Mouse (Mus musculus) MEL (cell line): ENCODE results near the gene Dse. TPM values are rescaled to one million over a fixed set of nuclear protein-coding genes. Genes with fewer than 3 reads are reported as not detected.

Experiments used
- DNase-seq: peaks from one replicate; pipeline ENCODE4 v3.0.0; 2011; ENCODE audit warnings: low read depth, low spot score
- H3K27ac ChIP-seq: 2 replicates; pipeline ENCODE4 v1.5.1; 2012; ENCODE audit warnings: low read depth, mild to moderate bottlenecking, control low read depth, low read length, moderate library complexity; ENCODE audit not compliant: control insufficient read depth
- H3K27me3 ChIP-seq, 2 experiments: fragments of 150-350 bp in 1 of 2; sonication (generic) in 1 of 2; 2 replicates each; pipeline ENCODE4 v1.6.1; 2012; ENCODE audit warnings: low read length in 2 of 2, mild to moderate bottlenecking in 2 of 2, improper control_type of control experiment in 1 of 2, moderate library complexity in 1 of 2; ENCODE audit not compliant: insufficient read depth in 2 of 2, control insufficient read depth in 1 of 2
- H3K36me3 ChIP-seq, 2 experiments: 2 replicates each; pipeline ENCODE4 v1.6.1; 2012 to 2014; ENCODE audit warnings: low read length in 2 of 2, improper control_type of control experiment in 1 of 2, inconsistent platforms in 1 of 2, mild to moderate bottlenecking in 1 of 2; ENCODE audit not compliant: insufficient read depth in 2 of 2, control insufficient read depth in 1 of 2
- H3K4me1 ChIP-seq, 2 experiments: fragments of 150-350 bp in 1 of 2; sonication (generic) in 1 of 2; 2 replicates each; pipeline ENCODE4 v1.6.1; 2012; ENCODE audit warnings: low read length in 2 of 2, improper control_type of control experiment in 1 of 2, mild to moderate bottlenecking in 1 of 2; ENCODE audit not compliant: insufficient read depth in 2 of 2, control insufficient read depth in 1 of 2
- H3K4me3 ChIP-seq, 2 experiments: fragments of 150-350 bp in 1 of 2; sonication (generic) in 1 of 2; 2 replicates each; pipeline ENCODE4 v1.5.1; 2012; ENCODE audit warnings: low read depth in 2 of 2, low read length in 2 of 2, mild to moderate bottlenecking in 2 of 2, moderate library complexity in 2 of 2, control low read depth in 1 of 2, improper control_type of control experiment in 1 of 2; ENCODE audit not compliant: control insufficient read depth in 1 of 2, insufficient read depth in 1 of 2
- H3K79me2 ChIP-seq: 2 replicates; pipeline ENCODE4 v1.6.1; 2012; ENCODE audit warnings: mild to moderate bottlenecking, low read length, moderate library complexity; ENCODE audit not compliant: control insufficient read depth, poor library complexity, insufficient read depth
- H3K9ac ChIP-seq: 2 replicates; pipeline ENCODE4 v1.6.1; 2012; ENCODE audit warnings: low read depth, mild to moderate bottlenecking, control low read depth, low read length, moderate library complexity; ENCODE audit not compliant: control insufficient read depth, poor library complexity, severe bottlenecking
- H3K9me3 ChIP-seq: fragments of 150-350 bp; sonication (generic); replicated peaks from 2 replicates; pipeline ENCODE4 v1.6.1; 2012; ENCODE audit warnings: mild to moderate bottlenecking, low read length, improper control_type of control experiment, moderate library complexity; ENCODE audit not compliant: insufficient read depth
- BHLHE40 ChIP-seq: IDR thresholded peaks from 2 replicates; pipeline ENCODE4 v1.6.1; 2012; ENCODE audit warnings: low read depth, mild to moderate bottlenecking, inconsistent platforms, low read length, improper control_type of control experiment, borderline replicate concordance
- CHD2 ChIP-seq: IDR thresholded peaks from 2 replicates; pipeline ENCODE4 v1.6.1; 2011; ENCODE audit warnings: low read length, improper control_type of control experiment
- E2F4 ChIP-seq: IDR thresholded peaks from 2 replicates; pipeline ENCODE4 v1.6.1; 2011; ENCODE audit warnings: low read depth, low read length, improper control_type of control experiment, borderline replicate concordance
- ELF1 ChIP-seq: IDR thresholded peaks from 2 replicates; pipeline ENCODE4 v1.6.1; 2014; ENCODE audit warnings: low read depth, mild to moderate bottlenecking, inconsistent platforms, low read length, improper control_type of control experiment, moderate library complexity
- ETS1 ChIP-seq: IDR thresholded peaks from 2 replicates; pipeline ENCODE4 v1.6.1; 2012; ENCODE audit warnings: low read depth, mild to moderate bottlenecking, inconsistent platforms, low read length, improper control_type of control experiment, moderate library complexity
- GABPA ChIP-seq: IDR thresholded peaks from 2 replicates; pipeline ENCODE4 v1.6.1; 2012; ENCODE audit warnings: low read depth, mild to moderate bottlenecking, inconsistent platforms, low read length, improper control_type of control experiment, moderate library complexity
- GATA1 ChIP-seq: IDR thresholded peaks from 2 replicates; pipeline ENCODE4 v1.6.1; 2011; ENCODE audit warnings: low read depth, low read length, improper control_type of control experiment
- HCFC1 ChIP-seq: IDR thresholded peaks from 2 replicates; pipeline ENCODE4 v1.6.1; 2012; ENCODE audit warnings: low read depth, mild to moderate bottlenecking, inconsistent platforms, low read length, improper control_type of control experiment, moderate library complexity
- KAT2A ChIP-seq: conservative IDR thresholded peaks from 2 replicates; pipeline ENCODE4 v1.6.1; 2012; ENCODE audit warnings: low read depth, low read length, improper control_type of control experiment, inconsistent platforms
- MAFK ChIP-seq: IDR thresholded peaks from 2 replicates; pipeline ENCODE4 v1.6.1; 2011; ENCODE audit warnings: low read depth, mild to moderate bottlenecking, low read length, improper control_type of control experiment, borderline replicate concordance
- MAZ ChIP-seq: IDR thresholded peaks from 2 replicates; pipeline ENCODE4 v1.6.1; 2012; ENCODE audit warnings: low read depth, mild to moderate bottlenecking, inconsistent platforms, low read length, improper control_type of control experiment
- MEF2A ChIP-seq: IDR thresholded peaks from 2 replicates; pipeline ENCODE4 v1.6.1; 2014; ENCODE audit warnings: low read depth, mild to moderate bottlenecking, inconsistent platforms, low read length, improper control_type of control experiment; ENCODE audit not compliant: poor library complexity, insufficient replicate concordance, severe bottlenecking; ENCODE audit errors: extremely low read depth
- NRF1 ChIP-seq: IDR thresholded peaks from 2 replicates; pipeline ENCODE4 v1.6.1; 2014; ENCODE audit warnings: low read depth, mild to moderate bottlenecking, inconsistent platforms, low read length, improper control_type of control experiment, moderate library complexity; ENCODE audit not compliant: poor library complexity, insufficient read depth, severe bottlenecking
- POLR2AphosphoS2 ChIP-seq: IDR thresholded peaks from 2 replicates; pipeline ENCODE4 v1.6.1; 2011; ENCODE audit warnings: low read length, improper control_type of control experiment
- RCOR1 ChIP-seq: IDR thresholded peaks from 2 replicates; pipeline ENCODE4 v1.6.1; 2012; ENCODE audit warnings: low read depth, mild to moderate bottlenecking, inconsistent platforms, low read length, improper control_type of control experiment
- SMC3 ChIP-seq: IDR thresholded peaks from 2 replicates; pipeline ENCODE4 v1.6.1; 2011; ENCODE audit warnings: low read depth, low read length, improper control_type of control experiment
- TBP ChIP-seq: IDR thresholded peaks from 2 replicates; pipeline ENCODE4 v1.8.0; 2011; ENCODE audit warnings: low read depth, low read length, improper control_type of control experiment
- TCF12 ChIP-seq: IDR thresholded peaks from 2 replicates; pipeline ENCODE4 v1.6.1; 2014; ENCODE audit warnings: low read depth, mild to moderate bottlenecking, inconsistent platforms, low read length, improper control_type of control experiment, moderate library complexity
- USF2 ChIP-seq, 2 experiments: IDR thresholded peaks; 2 replicates each; pipeline ENCODE4 v1.6.1; 2011 to 2012; ENCODE audit warnings: improper control_type of control experiment in 2 of 2, low read length in 2 of 2, borderline replicate concordance in 1 of 2, inconsistent platforms in 1 of 2, low read depth in 1 of 2, mild to moderate bottlenecking in 1 of 2; ENCODE audit not compliant: insufficient read depth in 1 of 2
- ZKSCAN1 ChIP-seq: IDR thresholded peaks from 2 replicates; pipeline ENCODE4 v1.6.1; 2012; ENCODE audit warnings: low read depth, mild to moderate bottlenecking, inconsistent platforms, low read length, improper control_type of control experiment, moderate library complexity
- ZMIZ1 ChIP-seq: IDR thresholded peaks from 2 replicates; pipeline ENCODE4 v1.6.1; 2012; ENCODE audit warnings: low read depth, mild to moderate bottlenecking, inconsistent platforms, low read length, improper control_type of control experiment, moderate library complexity
- ZNF384 ChIP-seq: IDR thresholded peaks from 2 replicates; pipeline ENCODE4 v1.6.1; 2012; ENCODE audit warnings: low read depth, mild to moderate bottlenecking, inconsistent platforms, low read length, improper control_type of control experiment
- polyA plus RNA-seq, 2 experiments: library from polyadenylated mRNA; stranded (reverse) in 1 of 2; unstranded in 1 of 2; fragments of >175 nt in 1 of 2; fragments of >200 nt in 1 of 2; gene quantifications; 2 replicates each; pipeline versions ENCODE4 v1.2.1 to v1.2.4; 2012; ENCODE audit warnings: low replicate concordance in 2 of 2, low read depth in 1 of 2; ENCODE audit not compliant: insufficient read length in 2 of 2, insufficient read depth in 1 of 2, missing spikeins in 1 of 2
- total RNA-seq: library from RNA; depleted of rRNA; stranded (reverse); fragments of 300-350 nt; gene quantifications from 2 replicates; pipeline ENCODE4 v1.2.3, GENCODE M21; 2012

The Dse gene
- total and polyA plus RNA-seq, 3 experiments: not detected

GRCm38 (mm10) chr10:34171191-34171590 lies 36.3 kb downstream of the Dse start:
- Histone ChIP-seq H3K27me3 (no peaks in the 10 kb centered on the region), H3K36me3 (no peaks in the 10 kb centered on the region), H3K9me3 (no peaks in the 10 kb centered on the region)
- TF ChIP-seq E2F4 (no peak), GABPA (no peak), ZMIZ1 (no peak), ETS1 (no peak), POLR2AphosphoS2 (no peak), USF2 (IDR thresholded peaks at IDR 0.05; ENCODE audit: borderline replicate concordance in 1 of 2, insufficient read depth in 1 of 2, low read depth in 1 of 2, low read length in 2 of 2) (no peak), CHD2 (no peak), TBP (no peak), HCFC1 (no peak), RCOR1 (no peak), KAT2A (no peak), NRF1 (no peak), ZNF384 (no peak), GATA1 (no peak), MEF2A (no peak), TCF12 (no peak), BHLHE40 (no peak), SMC3 (no peak), MAZ (no peak), ZKSCAN1 (no peak)
- TF ChIP-seq, all 39 proteins: peak for 0
- no peak overlapping the region for H3K27ac ChIP-seq
- DNase-seq: no peak
- no peaks in the 10 kb centered on the region for H3K4me1 ChIP-seq
- no peak overlapping the region for H3K9ac ChIP-seq
- no peaks in the 10 kb centered on the region for H3K79me2 ChIP-seq
- no peak overlapping the region for H3K4me3 ChIP-seq

DNA sequence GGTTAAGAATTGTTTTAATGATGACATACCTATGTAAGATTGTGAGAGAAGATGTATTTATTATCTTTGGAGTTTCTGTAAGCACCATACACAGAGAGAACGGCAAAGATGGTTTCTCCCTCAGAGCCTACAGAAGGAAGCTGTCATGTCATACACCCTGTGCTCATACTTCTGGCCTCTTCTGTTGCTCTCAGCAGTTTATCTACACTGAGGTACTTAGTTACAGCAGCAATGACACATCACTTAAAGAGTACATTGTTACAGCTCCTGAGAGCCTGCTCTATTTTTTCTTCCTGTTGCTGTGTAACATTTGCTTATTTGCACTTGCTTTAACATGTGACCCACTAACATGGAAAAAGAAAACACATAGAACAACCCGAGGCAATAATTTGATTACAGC lies 40.5 kb downstream of the Dse start:
- DNase-seq: peak; percentile 3

More for the DNA sequence above, 40.5 kb downstream of the Dse start:
- H3K36me3 ChIP-seq: no peaks in the 10 kb centered on the region
- TF ChIP-seq NRF1 (no peak), POLR2AphosphoS2 (no peak), ELF1 (no peak), MAFK (no peak), HCFC1 (no peak), ZMIZ1 (no peak), RCOR1 (no peak)
- no peak overlapping the region for H3K4me3 ChIP-seq
- H3K27me3 ChIP-seq: no peaks in the 10 kb centered on the region
- H3K79me2 ChIP-seq: no peaks in the 10 kb centered on the region
- H3K27ac ChIP-seq: no peak overlapping the region
- no peaks in the 10 kb centered on the region for H3K4me1 ChIP-seq
- H3K9ac ChIP-seq: no peak overlapping the region
- H3K9me3 ChIP-seq: no peaks in the 10 kb centered on the region
